Mouse (Mus musculus): ENCODE measurements around the gene Cfap20.
A peak's percentile ranks its signal among the peaks of the same experiment; 100 is the strongest.
"Not testable (repeated sequence)": the region's sequence is repeated elsewhere in the genome, so short reads cannot be mapped to it uniquely, and the experiment has no call there.

Gene Cfap20

GRCm38 (mm10) chr8:95422193-95422810, 12.4 kb downstream of the Cfap20 start:
- no peak for DNase-seq (ENCODE audit: low spot score)

- DNase-seq (ENCODE audit: low spot score): peak; percentile 61
Measured at GRCm38 (mm10) chr8:95411309-95411972, 23.2 kb downstream of the Cfap20 start.

GRCm38 (mm10) chr8:95409518-95409917, 25.2 kb downstream of the Cfap20 start:
- peak; percentile 76 for DNase-seq (ENCODE audit: low spot score)

GRCm38 (mm10) chr8:95401091-95401490, 33.6 kb downstream of the Cfap20 start:
- no peak for DNase-seq (ENCODE audit: low spot score)

GRCm38 (mm10) chr8:95399131-95399530, 35.5 kb downstream of the Cfap20 start:
- DNase-seq (ENCODE audit: low spot score): no peak

- DNase-seq (ENCODE audit: low spot score): no peak
Measured at GRCm38 (mm10) chr8:95397201-95397600, 37.5 kb downstream of the Cfap20 start.

GRCm38 (mm10) chr8:95396752-95397151, 37.9 kb downstream of the Cfap20 start:
- no peak for DNase-seq (ENCODE audit: low spot score)

DNA sequence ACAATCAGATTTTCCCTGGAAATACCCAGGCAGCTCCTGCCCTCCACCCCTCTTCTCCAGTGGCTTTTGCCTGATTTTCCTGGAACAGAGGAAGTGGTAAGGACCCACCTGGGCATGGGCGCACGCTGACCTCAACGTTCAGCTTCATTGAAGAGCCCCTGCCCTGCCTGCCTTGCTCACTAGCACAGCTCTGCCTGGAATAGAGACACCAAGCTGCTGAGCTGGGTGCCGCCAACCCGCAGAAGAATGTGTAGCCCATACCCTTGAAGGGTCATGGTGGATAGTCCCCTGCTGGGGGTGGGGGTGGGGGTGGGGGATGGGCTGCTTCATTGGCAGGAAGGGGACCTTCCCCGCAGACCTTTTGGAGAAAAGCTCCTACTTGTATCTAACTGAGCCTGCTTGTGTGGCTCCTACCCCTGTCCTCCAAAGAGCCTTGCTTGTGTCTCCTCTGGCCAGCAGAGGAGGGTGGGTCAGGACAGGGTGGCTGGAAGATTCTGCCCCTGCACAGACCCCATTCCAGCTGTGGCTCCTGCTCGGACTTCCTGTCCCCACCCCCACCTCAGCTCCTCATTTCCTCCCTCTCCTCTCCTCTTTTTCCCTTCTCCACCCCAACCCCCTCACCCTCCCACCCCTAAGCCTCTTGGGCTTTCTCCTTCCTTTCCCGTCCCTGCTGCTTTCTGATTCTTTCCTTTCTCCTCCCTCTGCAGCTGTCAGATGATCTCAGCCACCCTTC, 39.3 kb downstream of the Cfap20 start:
- no peak for DNase-seq (ENCODE audit: low spot score)

GRCm38 (mm10) chr8:95392604-95393003, 42.1 kb downstream of the Cfap20 start:
- DNase-seq (ENCODE audit: low spot score): peak; percentile 51

- DNase-seq (ENCODE audit: low spot score): no peak
Measured at GRCm38 (mm10) chr8:95391101-95391500, 43.6 kb downstream of the Cfap20 start.

DNA sequence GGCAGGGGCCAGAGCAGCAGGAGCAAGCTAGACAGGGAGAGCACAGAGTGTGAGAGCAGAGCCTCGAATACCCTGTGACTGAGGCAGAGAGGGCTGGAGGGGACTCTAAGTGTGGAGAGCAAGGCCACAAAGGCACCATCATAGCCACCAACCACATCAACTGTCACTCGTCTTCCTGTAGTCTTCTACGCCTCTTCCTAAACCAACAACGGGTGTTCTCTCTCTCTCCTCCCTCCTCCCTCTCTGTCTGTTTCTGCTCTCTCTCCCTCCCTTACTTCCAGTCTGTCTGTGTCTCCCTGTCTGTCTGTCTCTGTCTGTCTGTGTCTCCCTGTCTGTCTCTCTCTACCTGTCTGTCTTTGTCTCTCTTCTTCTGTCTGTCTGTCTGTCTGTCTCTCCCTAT, 44.4 kb downstream of the Cfap20 start:
- DNase-seq (ENCODE audit: low spot score): no peak

GRCm38 (mm10) chr8:95387936-95388335, 46.7 kb downstream of the Cfap20 start:
- no peak for DNase-seq (ENCODE audit: low spot score)

DNA sequence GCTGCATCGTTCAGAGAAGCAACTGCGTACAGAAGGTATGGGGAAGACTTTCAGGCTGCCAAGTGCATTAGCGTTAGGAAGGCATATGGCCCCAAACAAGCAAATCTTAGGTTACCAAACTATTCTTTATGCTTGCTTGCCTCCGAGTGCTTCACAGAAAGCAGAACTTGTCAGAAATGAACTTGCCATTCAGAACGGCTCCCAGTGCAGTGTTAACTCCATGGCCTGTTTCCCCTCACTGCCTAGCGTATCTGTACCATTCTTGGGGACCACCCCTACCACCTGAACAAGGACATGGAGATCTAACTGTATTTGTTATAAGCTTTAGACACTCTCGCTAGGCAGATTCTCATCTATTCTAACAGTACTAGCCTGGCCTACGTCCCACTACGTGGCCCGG, 47.4 kb downstream of the Cfap20 start:
- DNase-seq (ENCODE audit: low spot score): no peak

- DNase-seq (ENCODE audit: low spot score): no peak
Measured at GRCm38 (mm10) chr8:95386037-95386436, 48.6 kb downstream of the Cfap20 start.

DNA sequence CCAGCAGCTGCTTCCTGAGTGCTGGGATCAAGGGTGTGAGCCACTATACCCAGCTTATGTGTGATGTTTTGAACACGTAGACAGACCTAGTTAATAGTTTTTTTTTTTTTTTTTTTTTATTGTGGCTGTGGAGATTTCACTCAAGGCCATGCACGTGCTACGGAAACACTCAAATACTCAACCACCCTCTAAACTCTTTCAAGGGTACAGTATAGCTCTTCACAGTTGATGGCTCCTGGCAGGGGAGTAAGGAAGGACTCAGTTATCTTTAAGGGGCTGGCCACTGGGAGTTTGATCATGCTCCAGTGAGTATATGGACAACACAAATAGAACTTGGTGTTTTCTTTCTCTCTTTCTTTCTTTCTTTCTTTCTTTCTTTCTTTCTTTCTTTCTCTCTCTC, 50.2 kb downstream of the Cfap20 start:
- DNase-seq (ENCODE audit: low spot score): peak; percentile 52

- no peak for DNase-seq (ENCODE audit: low spot score)
Measured at GRCm38 (mm10) chr8:95381595-95381994, 53.1 kb downstream of the Cfap20 start.

- peak; percentile 66 for DNase-seq (ENCODE audit: low spot score)
Measured at GRCm38 (mm10) chr8:95380953-95381352, 53.7 kb downstream of the Cfap20 start.

DNA sequence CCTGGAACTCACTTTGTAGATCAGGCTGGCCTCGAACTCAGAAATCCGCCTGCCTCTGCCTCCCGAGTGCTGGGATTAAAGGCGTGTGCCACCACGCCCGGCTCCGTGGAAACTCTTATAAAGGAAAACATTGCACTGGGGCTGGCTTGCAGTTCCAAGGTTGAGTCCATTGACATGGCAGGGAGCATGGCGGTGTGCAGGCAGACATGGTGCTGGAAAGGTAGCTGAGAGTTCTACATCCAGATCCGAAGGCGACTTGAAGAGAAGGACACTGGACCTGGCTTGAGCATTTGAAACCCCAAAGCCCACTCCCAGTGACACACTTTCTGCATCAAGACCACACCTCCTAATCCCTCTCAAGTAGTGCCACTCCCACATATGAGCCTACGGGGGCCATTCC, 55.7 kb downstream of the Cfap20 start:
- not testable (repeated sequence) for DNase-seq (ENCODE audit: low spot score)

- peak; percentile 91 for DNase-seq (ENCODE audit: low spot score)
Measured at GRCm38 (mm10) chr8:95377863-95378291, 56.8 kb downstream of the Cfap20 start.

DNA sequence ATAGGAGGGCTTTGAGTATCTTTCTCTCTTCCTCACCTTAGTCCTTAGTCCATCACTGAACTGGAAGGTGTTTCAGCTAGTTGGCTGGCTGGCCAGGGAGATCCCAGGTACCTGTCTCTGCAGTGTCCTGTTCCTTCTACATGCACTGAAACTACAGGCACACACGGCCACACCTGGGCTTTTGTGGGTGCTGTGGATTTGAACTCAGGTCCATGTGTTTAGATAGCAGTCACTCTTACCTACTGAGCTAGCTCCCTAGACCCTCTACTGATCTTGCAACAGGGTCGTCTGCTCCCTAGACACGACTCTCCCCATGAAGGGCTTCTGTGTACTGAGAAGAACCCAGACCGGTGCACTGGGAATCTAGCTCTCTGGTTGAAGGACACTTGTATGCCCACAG, 57.6 kb downstream of the Cfap20 start:
- DNase-seq (ENCODE audit: low spot score): no peak

GRCm38 (mm10) chr8:95376309-95376999, 58.2 kb downstream of the Cfap20 start:
- DNase-seq (ENCODE audit: low spot score): no peak

DNA sequence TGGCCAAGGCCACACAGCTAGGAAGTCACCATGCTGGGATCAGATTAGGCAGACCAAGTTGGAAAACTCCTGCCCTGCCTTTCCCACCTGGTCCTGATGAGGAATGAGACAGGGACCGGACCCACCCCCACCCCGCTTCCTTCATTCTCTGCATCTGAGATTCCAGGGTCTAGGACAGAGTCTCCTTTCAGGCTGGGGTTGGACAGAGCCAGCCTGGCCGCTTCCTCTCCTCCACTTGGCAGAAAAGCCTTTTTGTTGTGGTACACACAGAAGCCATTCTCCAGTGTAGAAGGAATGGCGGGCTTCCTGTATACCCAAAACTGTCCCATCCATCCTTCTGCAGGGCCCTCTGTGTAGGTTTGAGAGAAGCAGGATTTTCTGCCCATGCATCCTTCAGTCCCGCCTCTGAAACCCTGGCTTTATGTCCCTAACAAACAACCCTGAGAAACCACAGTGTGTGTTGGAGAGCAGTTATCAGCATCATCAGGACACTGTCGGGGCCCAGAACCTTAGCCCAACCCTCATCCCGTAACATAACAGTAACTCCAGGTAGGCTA, 59.2 kb downstream of the Cfap20 start:
- DNase-seq (ENCODE audit: low spot score): no peak

Measured in lung, postnatal 25 days (tissue).